Mouse (Mus musculus) embryo, embryonic 11 days (tissue): Measurements from ENCODE around the gene Thrap3.

Experiments
- DNase-seq: peaks from one replicate; pipeline ENCODE4 v3.0.0-alpha.2; 2015

Gene Thrap3

DNA sequence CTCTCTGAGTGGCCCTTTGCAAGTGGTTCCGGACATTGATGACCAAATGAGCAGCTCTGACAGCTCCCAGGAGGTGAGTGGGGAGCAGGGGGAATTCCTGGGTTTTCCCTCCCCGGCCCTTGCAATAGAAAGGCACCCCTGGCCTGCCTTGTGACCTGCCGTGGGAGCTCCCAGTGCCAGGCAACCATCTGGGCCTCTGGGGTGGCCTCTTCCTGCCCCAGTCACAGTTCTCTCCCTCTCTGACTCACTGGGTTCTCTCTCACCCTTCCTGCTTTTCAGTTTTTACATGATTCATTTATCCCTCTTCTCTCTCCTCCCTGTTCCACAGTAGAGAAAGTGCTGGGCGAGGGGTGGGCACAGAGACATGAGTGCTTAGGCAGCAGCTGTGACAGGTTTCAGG is 64.8 kb downstream of the Thrap3 start:
- DNase-seq, result no peak

DNA sequence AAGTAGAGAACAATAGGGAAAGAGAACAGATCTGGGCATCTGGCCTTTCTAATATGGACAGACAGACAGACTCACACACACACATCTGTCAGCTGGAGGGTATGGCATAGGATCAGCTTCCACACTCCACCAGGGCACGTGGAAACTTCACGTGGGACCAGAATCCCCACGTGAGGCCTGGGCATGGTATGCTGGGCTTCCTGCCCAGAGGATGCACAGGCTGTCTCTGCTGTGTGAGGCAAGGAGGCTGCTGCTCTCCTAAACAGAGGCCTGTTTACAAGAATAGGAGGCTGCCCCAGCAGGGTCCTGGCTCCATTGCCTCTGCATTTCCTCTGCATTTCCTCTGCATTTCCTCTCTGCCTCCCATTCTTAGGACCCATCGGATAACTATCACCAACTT is 67.9 kb downstream of the Thrap3 start:
- DNase-seq, result no peak

DNA sequence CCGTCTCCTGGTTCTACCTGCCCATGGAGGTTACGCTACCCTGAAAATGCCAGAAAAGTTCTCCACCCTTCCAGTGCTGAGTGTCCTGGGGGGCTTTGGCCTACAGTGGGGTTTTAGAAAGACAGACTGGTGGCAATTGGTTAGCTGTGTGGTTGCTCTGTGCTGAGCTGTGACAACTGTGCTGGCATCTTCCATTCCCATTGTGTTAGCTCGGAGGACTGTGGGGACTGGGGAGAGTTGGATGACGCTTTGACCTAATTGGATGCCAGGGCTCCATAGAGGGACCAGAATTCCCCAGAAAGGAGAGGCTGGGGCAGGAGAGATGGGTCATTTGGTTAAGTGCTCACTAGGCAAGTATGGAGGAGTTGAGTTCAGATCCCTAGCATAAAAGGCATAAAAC is 68.3 kb downstream of the Thrap3 start:
- DNase-seq, result no peak

DNA sequence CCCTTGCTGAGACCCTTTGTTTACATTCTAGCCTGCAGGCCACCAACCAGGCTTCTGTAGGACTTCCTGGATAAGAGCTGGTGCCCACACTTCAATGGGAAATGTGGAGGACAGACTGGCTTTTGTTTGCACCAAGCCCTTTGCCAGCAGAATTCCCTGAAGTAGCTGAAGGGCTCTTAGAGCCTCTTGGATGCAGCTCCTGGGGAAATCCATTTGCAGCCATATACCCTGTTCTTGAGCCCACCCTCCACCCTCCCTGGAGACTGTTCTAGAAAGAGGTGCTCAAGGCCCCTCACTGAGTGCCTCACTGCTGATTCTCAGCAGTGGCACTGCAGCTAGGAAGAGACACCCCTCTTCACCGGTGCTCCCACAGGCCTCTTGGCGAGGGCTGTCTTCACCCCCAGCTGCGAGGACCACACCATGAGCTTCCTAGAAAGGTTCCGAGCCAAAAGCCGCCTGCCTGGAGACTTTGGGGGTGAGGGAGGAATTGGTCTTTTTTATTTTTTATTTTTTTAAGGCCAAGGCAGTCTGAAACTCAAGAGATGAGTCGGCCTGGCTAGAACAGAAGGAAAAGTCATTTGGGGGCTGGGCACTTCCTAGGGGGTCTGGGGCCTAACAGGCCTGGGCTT is 69.8 kb downstream of the Thrap3 start:
- DNase-seq, result no peak

DNA sequence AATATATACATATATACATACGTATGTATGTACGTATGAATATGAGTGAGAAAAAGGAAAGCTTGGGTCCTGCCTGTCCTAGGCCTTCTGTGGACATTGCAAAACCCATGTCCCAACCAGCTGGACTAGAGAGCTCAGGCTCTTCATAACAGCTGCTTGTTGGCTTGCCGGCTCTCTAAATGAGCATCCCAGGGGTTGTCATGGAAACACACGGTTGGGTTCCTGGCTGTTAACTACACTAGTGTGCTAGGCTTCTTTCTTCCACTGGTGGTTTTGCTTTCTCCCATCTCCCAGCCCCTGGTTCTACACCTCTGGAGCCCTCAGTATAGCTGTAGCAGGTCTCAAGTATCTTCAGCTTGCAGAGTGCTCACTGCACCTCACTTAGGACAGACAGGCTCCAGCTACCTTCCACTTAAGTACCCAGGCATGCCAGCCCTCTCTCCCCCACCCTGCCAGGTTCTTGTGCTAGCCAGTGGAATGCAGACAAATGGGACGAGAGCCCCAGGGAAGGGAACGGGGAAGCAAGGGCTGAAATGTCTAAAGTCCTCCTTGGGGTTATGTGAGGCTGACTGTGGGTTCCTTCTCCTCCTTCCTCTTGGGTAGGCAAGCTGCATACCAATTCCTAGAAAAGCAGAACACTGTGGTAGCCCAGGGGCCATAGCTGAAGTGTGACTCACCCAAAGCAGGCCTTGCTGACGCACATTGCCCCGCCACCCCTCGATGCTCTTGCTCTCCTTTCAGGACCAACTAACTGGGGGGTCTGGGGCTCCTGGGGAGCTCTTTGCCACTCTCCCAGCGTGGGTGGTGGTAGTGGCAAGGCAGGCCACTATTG is 71.1 kb downstream of the Thrap3 start:
- DNase-seq, result peak; percentile 66

DNA sequence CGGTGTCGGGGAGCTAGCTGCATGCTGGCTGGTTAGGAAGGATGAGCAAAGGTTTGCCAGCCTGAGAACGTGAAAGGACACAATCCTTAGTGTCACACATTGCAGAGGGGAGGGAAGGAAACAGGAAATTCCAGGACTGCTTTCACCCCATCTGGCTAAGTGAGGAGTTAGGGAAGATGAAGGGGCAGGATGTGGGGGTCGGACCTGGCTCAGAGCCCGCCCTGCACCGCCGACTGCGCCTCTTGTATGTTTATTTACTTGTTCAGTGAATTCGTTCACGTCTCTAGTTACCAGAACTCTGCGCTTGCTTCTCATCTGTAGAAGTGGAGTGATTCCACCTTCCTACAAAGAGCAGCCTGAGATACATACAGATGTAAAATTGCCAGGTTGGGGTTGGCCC is 72.1 kb downstream of the Thrap3 start:
- peak; percentile 49 for DNase-seq

DNA sequence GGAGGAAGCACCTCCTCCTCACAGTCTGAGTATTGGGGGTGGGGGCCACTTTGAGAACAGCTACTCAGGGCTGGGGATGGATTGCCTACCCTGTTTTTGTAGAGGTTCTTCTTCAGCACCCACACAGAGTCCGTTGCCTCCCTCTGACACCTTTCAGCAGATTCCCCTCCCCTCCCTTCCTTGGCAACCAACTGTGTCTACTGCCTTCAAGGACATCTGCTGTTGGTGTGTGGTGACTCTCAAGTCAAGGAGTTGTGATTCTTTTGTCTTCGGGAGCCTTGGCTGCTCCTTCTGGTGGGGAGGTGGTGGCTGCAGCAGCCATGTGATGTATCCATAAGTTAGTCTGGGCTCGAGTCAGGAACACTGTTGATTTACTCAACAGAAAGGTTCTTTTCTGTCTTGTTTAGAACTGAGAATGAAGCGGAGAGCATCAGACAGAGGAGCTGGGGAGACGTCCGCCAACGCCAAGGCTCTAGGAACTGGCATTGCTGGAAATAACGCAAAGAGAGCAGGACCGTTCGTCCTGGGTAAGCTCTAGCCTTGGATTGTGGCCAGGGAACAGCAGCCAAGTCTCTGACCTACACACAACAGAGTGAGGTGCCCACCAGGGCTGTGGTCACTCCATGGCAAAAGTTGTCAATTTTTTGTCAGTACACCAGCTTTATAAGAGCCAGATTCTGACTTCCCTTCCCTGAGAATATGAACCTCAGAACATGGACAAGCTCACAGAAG is 79.1 kb downstream of the Thrap3 start:
- DNase-seq, result no peak

DNA sequence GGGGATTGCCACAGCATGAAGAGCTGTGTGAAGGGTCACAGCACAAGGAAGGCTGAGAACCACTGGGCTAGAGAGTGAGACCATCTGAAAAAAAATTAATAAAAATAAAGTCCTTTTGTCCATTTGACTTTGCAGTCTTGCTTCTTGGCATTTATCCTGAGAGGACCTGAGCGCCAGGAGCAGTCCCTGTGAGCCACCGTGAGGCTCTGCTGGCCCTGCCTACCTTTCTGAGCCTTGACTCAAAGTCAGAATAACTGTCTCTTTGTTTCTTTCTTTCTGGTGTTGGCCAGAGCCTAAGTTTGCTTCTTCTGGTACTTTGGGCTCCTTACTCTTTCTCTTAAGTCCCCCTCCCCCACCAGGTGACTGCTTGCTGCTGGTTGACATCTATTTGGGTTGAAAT is 82.1 kb downstream of the Thrap3 start:
- no peak for DNase-seq

DNA sequence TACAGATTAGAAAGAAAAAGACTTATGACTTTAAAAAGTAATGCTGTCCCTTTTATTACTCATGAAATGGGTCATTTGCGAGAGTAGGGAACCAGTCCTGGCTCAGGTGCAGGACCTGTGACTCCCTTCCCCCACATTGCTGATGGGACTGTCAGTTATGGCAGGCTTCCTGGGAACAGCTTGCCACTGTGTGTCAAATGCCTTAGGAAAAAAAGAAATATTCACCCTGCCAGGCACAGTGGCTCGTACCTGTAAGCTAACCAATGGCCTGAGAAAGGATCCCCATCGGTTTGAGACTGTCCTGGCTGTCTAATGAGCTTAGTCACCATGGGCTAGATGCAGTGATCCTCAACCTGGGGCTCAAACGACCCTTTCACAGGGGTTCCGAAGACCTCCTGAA is 82.5 kb downstream of the Thrap3 start:
- no peak for DNase-seq

DNA sequence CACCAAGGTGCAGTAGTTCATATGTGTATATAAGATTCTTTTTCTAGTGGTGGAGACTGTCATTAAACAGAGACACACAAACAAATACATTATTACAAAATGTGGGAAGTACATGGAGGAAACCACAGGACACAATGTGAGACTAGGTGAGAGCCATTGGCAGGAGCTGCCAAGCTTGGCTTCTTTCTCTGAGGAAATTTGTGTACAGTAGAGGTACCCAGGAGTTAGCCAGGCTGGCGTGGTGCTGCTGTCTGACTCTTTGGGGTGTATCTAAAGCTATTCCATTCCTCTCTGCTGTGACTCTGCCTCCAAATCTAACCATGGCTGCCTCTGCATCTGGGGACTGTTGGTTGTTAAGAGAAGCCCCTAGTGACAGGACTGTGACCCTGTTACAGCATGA is 83.5 kb downstream of the Thrap3 start:
- no peak for DNase-seq

DNA sequence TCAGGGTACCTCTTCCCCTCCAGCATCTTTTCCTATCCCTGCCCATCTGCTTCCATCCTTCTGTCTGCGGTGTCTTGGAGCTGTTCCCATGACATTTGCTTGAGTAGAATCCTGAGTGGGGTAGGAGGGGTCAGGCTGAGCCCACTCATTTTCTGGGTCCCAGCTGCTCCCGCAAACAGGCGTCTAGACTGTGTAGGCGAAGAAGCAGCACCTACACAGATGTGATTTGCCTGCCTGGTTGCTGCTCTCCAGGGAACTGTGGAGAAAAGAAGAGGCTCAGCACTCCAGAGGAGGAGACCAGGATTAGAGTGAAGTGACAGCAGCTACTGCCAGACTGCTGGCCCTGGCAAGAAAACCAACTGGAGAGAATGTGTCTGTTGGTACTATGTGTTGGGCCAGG is 83.9 kb downstream of the Thrap3 start:
- no peak for DNase-seq

DNA sequence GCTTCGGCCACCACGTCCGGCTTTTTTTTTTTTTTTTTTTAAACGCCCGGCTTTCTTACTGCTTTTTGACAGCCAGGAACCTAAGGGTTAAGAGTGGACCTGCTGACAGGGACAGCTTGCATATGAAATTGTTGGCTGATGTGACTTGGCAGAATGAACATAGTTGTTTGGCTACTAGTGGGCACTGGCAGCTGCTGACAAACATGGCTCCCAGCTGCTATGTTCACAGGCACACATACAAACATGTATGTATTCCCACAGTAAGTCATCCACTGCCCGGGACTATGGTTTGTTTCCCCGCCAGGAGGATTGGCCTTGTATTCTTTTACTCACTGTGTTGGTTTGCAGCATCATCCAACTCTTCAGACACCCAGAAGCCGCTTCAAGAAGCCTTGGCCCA is 85.4 kb downstream of the Thrap3 start:
- DNase-seq, result no peak

DNA sequence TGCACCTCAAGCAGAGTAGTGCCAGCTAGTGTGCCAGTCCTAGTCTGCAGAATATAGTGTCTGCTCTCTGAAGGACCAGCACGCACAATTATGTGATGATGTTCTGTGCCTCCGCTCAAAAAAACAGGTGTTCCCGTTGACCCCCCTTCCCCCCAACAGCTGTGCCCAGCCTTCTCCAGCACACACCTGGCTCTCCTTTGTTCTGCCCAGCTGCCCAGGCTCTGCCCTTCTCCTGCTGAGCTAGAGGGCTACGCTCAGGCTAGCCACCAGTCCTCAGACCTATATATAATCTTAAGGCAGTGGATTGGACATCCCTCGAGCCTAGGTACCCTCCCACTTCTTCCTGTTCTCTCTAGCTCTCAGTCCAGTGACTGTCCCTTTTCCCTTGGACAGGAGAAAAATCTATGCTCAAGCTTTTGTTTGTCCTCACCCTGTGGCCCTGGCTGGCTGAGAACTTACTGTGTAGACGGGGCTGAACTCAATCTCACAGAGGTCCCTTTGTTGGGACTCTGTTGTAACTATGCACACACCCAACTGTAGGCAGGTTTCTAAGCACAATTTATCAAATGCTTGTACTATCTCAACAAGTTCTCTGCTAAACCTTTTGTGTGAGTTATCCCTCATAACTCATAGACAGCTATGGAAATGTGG is 86.6 kb downstream of the Thrap3 start:
- DNase-seq, result no peak

DNA sequence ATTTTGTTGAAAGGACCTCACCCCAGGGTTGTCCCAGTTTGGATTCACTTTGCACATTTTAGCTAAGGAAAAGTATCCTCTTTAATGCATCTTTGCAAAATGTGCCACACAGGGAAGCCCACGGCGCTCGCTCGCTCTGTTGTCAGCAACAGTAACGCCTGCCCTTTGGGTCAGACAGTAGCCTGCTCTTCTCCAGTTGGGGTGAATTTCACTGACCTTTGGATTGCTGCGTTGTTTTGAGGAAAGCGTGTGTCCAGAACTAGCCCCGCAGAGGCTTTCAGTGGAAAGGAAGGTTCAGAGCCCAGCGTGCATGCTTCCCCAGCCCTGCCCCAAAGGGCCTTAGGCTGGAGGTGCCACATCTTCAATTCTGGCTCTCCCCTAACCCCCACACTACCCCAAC is 87.1 kb downstream of the Thrap3 start:
- DNase-seq, result no peak
